Mouse (Mus musculus) spleen, postnatal 10 days (tissue): ENCODE results near the gene Esrrg.

Experiments used
- DNase-seq, 2 experiments: peaks; one replicate each; pipeline ENCODE4 v3.0.0; 2021 to 2022; ENCODE audit warnings: low spot score in 2 of 2

The Esrrg gene

DNA sequence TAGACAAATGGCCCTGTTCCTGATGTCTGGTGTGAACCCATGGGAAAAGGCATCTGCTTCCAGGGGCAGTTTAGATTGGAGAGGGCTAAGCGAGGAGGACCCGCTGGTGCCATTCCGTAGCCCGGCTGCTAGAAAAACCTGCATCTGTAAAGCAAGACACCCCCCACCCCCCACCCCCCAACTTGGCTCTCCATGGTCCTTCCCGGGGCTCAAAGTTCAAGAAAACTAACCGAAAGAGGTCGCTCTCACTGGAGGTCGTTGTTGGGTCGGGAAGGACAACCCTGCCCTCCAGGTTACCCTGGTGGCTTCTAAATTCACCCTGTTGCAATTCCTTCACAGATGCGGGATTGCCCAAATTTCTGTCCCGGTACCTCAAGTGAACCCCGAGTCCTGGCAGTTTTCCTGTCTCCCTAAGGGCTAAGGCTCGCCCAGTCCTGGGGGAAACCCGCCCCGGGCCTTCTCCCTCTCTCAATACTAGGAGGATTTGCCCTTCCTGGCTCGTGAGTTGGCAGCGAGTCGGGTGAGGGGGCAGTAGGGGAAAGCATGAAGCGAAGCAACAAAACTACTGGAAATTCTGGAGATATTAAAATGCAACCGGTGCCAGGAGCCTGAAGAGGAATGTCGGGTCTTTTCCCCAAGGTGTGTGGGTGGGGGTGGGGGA, at the start of gene Esrrg:
Gene Esrrg, plus strand, starts transcription at position 531 of the 661 bp plus-strand sequence.
- no peak for DNase-seq

DNA sequence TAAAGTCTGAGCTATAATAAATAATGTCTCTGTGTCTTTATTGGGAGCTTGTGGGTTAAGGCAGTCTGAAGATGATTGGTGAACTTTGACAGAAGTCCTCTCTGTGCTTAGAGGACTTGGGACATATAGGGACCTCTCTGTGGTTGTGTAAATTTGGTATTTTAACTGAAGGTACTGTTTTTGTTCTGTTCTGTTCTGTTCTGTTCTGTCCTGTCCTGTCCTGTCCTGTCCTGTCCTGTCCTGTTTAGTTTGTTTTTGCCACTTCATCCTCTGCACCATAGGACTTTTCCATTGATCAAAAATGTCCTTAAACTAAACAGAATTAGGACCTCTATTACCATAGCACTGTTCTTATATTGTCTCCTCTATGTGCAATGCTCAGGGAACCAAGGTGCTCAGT, 24.6 kb upstream of the Esrrg start:
- no peak for DNase-seq

DNA sequence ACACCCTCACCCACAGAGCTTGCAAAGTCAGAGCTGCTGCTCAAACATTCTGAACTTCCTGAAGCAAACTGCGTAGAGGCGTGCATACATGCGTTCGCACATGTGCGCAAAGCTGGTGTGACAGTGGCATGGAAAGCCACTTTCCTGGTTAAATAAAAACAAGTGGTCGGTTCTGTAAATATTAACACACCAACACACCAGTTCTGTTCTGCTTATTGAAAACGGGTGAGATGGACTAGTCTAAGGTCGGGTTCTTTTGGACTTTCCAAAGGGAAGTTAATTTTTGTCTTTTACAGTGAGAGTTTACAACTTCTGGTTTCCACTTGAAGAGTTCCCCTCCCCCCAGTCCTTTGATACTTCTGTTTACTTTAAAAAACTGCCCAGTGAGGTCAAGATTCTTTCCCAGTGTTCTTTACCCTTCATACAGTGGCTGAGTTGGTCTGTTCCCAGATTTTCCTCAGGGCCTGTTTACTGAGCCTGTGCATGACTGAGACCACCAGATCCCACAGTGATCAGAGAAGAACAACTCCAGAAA, 22.0 kb upstream of the Esrrg start:
- DNase-seq = no peak

DNA sequence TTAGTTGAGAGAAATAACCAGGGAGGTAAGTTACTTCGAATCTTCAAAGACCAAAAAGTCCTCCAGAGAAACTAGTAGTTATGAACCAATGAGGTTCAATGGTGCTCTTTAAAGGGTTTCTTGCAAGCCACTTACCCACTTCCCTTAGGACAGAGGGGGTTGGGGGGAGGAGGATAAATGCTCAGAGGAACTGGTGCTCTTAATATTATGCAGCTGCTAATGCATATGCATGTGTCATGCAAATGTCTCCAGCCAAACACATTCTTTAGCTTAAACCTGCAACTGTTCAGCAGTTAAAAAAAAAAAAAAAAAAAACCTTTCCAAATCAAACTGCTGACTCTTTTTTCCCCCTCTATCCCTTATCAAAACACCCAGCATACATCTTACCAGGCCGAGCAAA, 5.6 kb upstream of the Esrrg start:
- no peak for DNase-seq

GRCm38 (mm10) chr1:187604063-187604484, 4.5 kb upstream of the Esrrg start:
- no peak for DNase-seq

DNA sequence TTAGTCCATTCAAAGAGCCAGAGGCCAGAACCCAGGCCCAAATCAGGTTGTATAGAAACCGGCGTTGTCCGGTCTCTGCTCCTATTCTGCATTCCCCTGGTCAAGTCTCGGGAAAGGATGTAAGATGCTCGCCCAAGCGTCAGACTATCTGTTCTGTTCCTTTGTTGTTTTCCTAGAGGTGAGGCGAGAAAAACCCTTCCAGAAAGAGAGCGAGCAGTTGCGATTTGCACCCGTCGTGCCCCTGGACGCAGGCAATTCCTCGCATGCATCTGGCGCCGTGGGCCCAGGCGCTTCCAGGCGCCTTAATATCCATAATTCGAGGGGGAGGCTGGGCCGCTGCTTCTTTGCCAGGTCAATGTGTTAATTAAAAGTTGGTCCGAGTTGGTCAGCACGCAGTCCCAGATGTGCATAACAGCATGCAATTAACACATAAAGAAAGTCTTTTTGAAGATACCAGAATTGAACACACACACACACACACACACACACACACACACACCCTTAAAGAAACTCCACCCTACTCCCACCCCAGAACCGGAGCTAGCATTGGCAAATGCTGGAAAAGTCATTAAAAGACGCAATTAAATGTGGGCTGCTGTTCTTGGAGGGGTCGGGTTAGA, 3.8 kb upstream of the Esrrg start:
- no peak for DNase-seq

- no peak for DNase-seq
Measured at GRCm38 (mm10) chr1:187605391-187606270, 3.0 kb upstream of the Esrrg start.

DNA sequence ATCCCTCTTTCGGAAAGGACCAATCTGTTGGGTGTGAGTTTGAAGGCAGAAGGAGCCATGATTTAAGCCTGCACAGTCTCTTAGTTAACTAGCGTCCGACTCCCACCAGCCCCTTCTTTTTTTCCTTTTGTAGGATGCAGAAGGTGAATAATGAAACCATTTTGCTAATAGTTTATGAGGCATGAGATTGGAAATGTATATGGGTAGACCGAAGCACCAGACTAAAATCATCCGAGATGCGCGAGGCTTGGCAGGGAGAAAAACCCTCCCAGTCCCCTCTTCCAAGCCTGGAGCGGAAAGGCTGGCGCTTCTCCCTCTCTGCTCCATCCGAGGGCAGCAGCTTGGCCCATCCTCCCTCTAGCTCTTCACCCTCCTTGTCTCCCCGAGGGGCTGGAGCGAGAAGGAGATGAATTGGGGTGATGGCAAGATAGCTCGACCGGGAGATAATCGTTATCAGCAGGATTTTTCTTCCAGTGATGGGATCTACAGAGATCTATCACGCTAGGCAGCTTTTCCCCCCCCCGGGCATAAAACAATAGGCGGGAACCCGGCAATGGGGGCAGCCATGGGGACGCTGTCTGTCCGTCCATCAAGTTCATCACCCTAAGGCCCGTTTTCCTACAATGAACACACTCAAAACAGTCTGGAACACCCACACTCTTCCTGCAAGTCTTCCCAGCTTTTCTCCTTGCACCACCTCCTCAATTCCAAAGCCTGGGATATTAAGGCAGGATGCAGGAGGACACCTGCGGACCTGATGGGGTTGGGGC, 2.1 kb upstream of the Esrrg start:
- no peak for DNase-seq

DNA sequence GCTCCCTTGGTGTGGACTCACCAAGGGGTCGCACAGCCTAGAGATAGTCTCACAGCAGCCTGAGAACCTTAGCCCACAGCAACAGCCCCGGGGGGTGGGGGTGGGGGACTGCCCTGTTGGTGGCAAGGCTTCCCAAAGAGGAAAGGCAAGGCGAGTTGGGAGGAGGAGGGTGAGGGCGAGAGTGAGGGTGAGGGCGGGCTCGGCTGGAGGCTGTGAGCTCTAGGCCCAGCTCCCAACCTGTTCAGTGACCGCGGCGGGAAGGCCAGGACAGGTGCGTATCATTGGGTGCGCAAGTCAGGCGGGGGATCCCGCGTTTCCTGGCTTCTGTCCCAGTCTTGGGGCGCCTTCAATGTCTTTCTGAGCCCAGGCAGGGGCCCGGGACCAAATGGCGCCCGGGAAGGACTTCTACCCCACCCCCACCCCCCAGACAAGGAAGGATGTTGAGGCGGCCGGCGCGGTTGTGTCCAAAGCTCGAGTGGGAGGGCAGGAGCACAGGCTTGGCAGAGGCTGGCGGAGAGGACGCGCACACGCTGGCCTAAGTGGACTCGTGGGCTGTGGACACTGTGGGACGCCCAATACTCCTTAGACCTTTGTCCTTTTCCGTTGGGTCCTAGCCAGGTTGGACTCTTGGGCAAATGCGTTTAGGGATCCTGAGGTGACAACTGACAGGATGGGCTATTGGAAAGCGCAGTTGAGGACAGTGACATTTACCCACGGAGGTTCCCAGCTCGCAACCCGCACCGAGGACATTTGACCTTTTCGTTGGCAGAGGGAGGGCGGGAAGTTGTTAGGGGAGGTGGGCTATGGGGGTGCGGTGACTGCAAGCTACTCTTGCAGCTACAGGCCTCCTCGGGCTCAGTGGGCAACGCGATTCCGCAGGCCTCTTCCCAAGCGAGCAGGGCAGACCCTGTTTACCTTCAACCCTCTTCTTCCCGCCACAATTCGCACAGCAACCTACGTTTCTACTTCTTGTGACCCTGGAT, 1.2 kb upstream of the Esrrg start:
- DNase-seq = no peak

- DNase-seq = peak in 1 of 2 experiments; percentile 16
Measured at GRCm38 (mm10) chr1:187609021-187609852, 646 bp downstream of the Esrrg start.

DNA sequence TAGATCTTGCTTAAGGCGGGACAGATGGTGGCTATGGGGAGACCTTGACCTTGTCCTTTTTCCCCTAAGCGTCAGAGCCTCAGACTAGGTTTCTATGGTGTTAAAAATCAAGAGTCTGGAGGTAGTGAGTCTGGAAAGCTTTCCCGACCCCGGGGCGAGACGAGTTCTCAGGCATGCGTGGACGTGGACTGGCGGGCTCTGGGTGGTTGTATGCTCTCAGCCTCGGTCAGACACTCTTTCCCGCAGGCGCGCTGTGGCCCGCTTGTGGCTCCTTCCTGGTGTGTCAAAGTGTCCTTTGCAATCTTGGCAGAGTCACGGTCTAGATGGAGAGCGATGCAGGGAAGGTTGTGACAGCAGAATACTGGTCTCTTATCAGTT, 1.3 kb downstream of the Esrrg start:
- DNase-seq = no peak

- DNase-seq = no peak
Measured at GRCm38 (mm10) chr1:187610336-187610948, 1.9 kb downstream of the Esrrg start.

GRCm38 (mm10) chr1:187611925-187612324, 3.3 kb downstream of the Esrrg start:
- no peak for DNase-seq

DNA sequence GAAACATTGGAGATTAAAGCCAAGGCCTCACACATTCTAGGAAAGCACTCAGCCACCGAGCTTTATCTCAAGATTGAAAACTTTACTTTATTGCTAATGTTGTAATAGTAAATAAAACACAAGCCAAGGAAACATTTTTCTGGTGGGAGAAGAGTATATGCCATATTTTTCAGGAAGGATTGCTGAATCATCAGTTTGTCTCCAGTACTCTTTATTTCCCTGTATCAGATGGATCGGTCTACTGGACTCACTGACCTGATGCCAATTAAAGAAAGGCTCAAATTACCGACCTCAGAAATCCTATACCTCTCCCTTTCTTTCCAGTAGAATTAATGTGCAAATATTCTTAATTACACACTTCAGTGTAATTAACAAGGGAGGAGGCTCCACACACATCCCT, 4.7 kb downstream of the Esrrg start:
- no peak for DNase-seq

DNA sequence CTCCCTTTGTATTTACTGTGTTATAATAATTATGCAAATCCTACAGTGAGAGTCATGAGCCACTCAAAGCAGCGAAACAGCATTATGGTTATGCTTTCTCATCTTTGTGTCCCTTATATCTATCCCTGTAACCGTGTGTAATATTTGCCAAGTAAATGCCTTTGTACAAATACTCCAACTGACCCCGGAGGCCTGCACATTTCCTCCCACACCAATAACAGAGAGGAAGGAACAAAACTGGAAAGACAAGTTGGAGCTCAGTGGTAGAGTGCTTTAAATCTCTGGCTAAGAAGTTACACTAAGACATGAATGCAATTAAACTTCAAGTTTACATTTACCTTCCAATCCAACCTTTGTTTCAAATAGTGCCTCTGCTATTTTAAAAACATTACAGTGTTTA, 15.4 kb downstream of the Esrrg start:
- no peak for DNase-seq

- no peak for DNase-seq
Measured at GRCm38 (mm10) chr1:187630361-187630760, 21.8 kb downstream of the Esrrg start.

GRCm38 (mm10) chr1:187631486-187631885, 22.9 kb downstream of the Esrrg start:
- DNase-seq = no peak

- DNase-seq = no peak
Measured at GRCm38 (mm10) chr1:187645258-187645657, 36.7 kb downstream of the Esrrg start.

DNA sequence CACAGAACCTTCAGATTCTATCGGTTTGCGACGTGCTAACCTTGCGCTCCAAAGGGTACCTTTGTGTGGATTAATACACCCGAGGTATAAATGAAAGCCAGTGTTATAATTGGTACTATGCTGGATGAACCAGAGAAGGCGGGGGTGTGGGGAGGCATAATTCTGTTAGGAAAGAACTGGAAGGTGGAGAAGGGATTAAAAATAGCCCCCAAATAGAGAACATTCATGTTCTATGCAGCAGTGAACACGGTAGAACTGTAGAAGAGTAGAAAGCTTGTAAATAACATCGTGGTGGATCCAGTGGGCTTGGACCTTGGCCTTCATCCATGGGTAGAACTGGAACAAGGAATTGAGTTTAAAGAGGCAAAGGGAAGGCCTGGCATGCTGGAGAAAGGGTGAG, 40.0 kb downstream of the Esrrg start:
- DNase-seq = no peak
